Mouse (Mus musculus): ENCODE results near the gene Fbxw10.

Gene Fbxw10

DNA sequence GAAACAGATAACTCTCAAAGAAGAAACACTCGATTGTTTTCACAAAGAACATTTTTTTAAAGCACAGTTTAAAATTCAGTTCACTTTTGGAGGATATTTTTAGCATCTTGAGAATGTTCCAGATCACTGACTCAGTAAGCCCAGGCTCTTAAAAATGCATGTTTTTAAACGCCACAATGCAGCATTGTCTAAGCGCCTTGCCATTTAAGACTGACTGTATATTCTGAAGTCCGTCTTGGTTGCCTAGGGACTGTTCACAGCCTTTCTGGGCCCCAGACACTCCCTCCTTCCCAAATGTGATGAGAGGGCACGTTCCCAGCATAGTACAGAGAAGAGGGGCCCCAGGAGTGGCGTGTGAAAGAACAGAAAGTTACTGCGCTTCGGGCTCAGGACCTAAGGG is 64.5 kb downstream of the Fbxw10 start:
- DNase-seq, result no peak

DNA sequence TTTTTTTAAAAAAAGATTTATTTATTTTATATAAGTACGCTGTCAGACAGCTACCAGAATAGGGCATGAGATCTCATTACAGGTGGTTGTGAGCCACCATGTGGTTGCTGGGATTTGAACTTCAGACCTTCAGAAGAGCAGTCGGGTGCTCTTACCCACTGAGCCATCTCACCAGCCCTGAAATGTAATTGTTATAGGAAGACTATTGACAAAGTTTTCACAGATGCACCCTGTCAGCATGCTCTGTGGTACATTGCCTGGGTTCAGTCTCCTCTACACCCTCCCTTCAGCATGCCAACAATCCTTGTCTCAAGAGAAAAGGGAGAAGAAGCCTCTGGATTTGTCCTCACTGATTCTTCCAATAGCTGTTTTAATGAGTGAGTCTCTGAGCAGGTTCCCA is 66.3 kb downstream of the Fbxw10 start:
- DNase-seq, result no peak

DNA sequence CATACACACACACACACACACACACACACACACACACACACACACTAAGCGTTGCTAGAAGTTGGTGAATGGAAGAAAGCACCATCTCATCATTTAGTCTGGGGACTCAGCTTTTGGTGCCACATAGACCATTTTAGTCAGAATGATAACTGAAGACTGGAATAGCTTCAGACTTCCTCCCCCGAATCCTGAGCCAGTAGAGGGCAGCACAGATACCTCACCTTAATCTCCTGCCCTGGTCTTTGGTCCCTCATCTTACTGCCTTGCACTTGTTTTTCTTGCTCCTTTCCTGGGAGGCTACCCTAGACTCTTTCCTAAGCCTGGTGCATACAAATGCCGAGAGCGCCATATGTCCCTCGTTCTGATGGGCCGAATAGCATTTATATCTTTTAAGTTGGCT is 67.7 kb downstream of the Fbxw10 start:
- DNase-seq, result peak; percentile 22 to 30

DNA sequence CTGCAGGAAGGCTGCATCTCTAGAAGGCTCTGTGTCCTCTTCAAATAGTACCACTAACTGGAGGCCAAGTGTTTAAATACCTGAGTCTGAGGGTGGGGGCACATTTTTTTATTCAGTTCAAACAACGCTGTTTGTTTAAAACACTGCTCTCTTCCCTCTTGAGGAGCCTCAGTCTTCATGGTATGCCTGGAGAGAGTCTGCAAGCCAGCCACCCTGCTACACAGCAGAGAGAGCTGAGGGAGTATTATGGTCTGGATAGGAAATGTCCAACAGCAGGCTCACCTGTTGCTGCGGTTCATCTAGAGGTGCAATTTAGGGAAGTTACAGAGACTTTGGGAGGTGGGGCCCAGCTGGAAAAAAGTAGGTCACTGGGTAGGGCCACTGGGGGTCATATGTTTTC is 68.6 kb downstream of the Fbxw10 start:
- DNase-seq, result peak; percentile 27 to 43

DNA sequence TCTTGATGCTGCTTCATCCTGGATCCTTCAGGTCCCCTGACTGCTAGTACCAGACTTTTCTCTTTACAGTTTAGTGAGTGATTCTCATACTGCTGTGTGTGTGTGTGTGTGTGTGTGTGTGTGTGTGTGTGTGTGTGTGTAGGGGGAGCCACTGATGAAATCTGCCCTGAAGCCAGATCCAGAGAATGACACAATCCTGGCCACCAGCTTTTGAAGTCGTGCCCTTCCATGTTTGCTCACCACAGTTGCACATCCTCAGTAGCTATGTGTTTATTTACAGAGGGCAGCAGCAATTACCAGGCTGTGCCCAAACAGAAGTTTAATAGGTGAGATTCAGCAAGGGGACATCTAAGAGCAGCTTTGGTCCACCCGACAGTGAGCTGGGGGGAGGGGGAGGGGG is 69.9 kb downstream of the Fbxw10 start:
- no peak for DNase-seq

DNA sequence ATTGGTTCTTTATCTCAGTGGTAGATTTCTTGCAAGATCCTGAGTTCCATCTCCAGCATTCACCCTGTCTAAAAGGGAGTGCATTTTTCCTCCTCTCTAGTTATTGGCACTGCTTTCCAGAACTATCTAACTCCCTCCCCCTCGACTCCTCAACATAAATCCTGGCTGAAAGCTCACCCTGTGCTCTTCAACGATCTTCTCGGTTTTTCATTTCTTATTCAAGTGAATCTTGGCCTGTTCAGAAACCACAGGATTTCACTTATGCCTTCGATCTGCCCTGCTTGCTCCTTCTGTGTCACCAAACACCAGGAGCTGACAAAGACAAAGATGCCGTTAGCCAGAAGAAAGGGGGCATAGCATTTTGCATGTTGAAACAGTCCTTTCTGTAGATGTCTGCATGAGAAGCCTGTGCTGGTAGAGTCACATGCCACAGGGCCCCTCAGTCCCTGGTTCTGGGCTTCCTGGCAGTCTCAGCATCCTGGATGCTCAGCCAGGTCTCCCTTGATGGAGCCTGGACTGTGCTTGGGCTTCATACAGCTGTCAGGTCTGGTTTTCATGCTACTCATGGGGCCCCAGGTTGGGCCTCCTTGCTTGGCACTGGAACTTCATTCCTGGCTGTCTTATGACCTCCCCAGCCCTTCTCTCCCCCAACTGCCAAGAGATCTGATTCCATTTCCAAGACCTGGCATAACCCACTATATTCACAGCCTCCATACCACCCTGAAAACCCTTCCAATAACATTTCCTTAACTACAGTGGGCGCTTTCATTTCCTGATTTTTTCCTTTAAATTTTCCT is 73.3 kb downstream of the Fbxw10 start:
- DNase-seq, result no peak

DNA sequence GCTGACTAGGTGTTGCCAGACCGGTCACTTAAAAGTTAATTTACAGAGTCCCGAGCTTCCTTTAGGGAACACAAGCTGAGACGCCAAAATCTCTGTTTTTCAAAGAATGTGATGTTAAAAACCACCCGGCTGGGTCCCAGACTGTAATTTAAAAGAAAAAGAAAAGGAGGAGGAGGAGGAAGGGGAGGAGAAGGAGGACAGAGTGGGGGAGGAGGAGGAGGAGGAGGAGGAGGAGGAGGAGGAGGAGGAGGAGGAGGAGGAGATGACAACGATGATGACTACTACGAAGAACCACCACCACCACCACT is 73.8 kb downstream of the Fbxw10 start:
- no peak for DNase-seq

DNA sequence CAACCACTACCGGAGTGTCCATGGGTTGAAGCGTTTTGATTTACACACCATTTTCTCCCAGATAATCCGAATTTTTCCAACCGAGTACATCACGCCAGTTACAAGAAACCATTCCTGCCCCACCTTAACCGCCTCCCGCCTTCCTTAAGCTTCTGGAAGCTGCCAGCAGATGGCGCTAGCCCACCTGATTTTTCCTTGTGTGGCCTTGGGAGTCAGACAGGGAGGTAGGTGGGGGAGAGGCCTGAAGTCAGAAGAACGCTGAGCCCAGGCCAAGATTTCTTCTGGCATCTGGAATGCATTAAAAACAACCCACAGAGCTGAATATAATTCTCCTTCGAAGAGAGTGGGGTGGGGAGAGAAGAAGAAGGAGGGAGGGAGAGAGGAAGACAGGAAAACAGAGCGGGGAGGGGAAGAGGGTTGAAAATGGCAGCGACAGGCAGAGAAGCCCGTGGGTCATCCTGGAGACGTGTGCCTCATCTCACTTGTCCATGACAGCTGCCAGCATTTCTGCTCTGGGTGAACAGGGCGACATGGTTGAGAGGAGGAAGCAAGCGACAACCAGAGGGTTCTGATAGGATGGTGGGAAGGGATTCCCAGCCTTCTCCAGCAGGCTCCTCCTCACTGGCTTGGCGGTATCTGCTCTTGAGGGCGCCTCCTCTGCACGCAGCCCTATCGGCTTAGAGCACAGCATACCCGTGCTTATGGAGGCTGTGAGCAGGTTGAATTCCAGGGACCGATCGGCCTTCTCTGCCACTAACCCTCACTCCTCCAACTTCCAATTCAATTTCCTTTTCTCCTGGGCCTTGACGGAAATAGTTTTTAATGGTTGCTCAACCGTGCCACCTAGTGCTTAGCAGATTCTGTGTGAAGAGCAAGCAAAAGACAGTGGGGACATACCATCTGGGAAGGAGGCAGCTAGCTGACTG is 74.4 kb downstream of the Fbxw10 start:
- DNase-seq, result peak; percentile 92 to 94

DNA sequence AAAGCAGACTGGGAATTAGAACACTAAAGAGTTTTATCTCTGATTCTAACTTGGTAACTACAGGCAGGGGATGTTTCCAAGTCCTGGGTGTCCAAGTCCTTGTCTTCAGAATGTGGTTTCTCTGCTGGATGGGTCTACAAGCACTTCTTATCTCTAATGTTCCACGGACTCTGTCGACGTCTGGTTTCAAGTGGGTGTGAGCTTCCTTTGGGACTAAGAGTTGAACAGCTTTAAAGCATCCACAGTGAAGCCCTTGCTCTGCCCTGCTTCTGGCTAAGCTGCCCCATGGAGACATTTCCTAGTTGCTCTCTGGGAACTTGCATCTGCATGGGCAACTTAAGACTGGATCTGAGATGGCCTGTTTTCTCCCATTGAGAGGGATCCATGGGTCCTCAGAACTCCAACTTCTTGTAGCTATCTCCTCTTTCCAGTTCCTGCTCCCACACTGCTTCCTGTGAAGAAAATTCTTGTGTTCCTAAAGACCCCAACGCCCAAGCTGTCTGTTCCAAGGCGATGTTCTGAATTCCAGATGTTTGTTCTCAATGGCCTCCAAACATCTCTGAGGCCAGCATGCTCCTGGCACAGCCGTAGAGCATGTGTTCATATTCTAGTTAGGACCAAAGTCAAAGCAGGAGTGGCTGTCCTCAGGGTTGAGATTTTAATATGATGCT is 77.4 kb downstream of the Fbxw10 start:
- DNase-seq, result no peak
